Mouse (Mus musculus): Measurements from ENCODE around the gene Nt5dc3. TPM values are rescaled to one million over a fixed set of nuclear protein-coding genes. Genes with fewer than 3 reads are reported as not detected.

Nt5dc3 gene
- total RNA-seq, 2 experiments from 2014 or later = 1.1 to 4.6 TPM

- ATAC-seq (replicated peaks; ENCODE audit: low FRiP score, poor library complexity, severe bottlenecking) = no peak; the same call in 1 of the 2 replicates
Measured at GRCm38 (mm10) chr10:86777614-86778319, 1.0 kb upstream of the Nt5dc3 start.

- ATAC-seq (replicated peaks; ENCODE audit: low FRiP score, poor library complexity, severe bottlenecking) = peak; percentile 16; the same call in 1 of the 2 replicates
Measured at GRCm38 (mm10) chr10:86779117-86779755, 431 bp downstream of the Nt5dc3 start.

GRCm38 (mm10) chr10:86779816-86780500 lies 1.2 kb downstream of the Nt5dc3 start:
- no peak for ATAC-seq (replicated peaks; ENCODE audit: low FRiP score, poor library complexity, severe bottlenecking)

- no peak for ATAC-seq (replicated peaks; ENCODE audit: low FRiP score, poor library complexity, severe bottlenecking)
Measured at GRCm38 (mm10) chr10:86781641-86782040, 2.8 kb downstream of the Nt5dc3 start.

GRCm38 (mm10) chr10:86782656-86783055 lies 3.9 kb downstream of the Nt5dc3 start:
- ATAC-seq (replicated peaks; ENCODE audit: low FRiP score, poor library complexity, severe bottlenecking) = no peak

- ATAC-seq (replicated peaks; ENCODE audit: low FRiP score, poor library complexity, severe bottlenecking) = no peak
Measured at GRCm38 (mm10) chr10:86783561-86783960, 4.8 kb downstream of the Nt5dc3 start.

- no peak for ATAC-seq (replicated peaks; ENCODE audit: low FRiP score, poor library complexity, severe bottlenecking)
Measured at GRCm38 (mm10) chr10:86784126-86784675, 5.4 kb downstream of the Nt5dc3 start.

- ATAC-seq (replicated peaks; ENCODE audit: low FRiP score, poor library complexity, severe bottlenecking) = no peak
Measured at GRCm38 (mm10) chr10:86785396-86785795, 6.6 kb downstream of the Nt5dc3 start.

- no peak for ATAC-seq (replicated peaks; ENCODE audit: low FRiP score, poor library complexity, severe bottlenecking)
Measured at GRCm38 (mm10) chr10:86786083-86786482, 7.3 kb downstream of the Nt5dc3 start.

- ATAC-seq (replicated peaks; ENCODE audit: low FRiP score, poor library complexity, severe bottlenecking) = no peak
Measured at GRCm38 (mm10) chr10:86788193-86788592, 9.4 kb downstream of the Nt5dc3 start.

- ATAC-seq (replicated peaks; ENCODE audit: low FRiP score, poor library complexity, severe bottlenecking) = no peak
Measured at GRCm38 (mm10) chr10:86789146-86789672, 10.4 kb downstream of the Nt5dc3 start.

- ATAC-seq (replicated peaks; ENCODE audit: low FRiP score, poor library complexity, severe bottlenecking) = no peak
Measured at GRCm38 (mm10) chr10:86791507-86792184, 12.8 kb downstream of the Nt5dc3 start.

- ATAC-seq (replicated peaks; ENCODE audit: low FRiP score, poor library complexity, severe bottlenecking) = no peak
Measured at GRCm38 (mm10) chr10:86793509-86793951, 14.7 kb downstream of the Nt5dc3 start.

GRCm38 (mm10) chr10:86794196-86794595 lies 15.4 kb downstream of the Nt5dc3 start:
- no peak for ATAC-seq (replicated peaks; ENCODE audit: low FRiP score, poor library complexity, severe bottlenecking)

- ATAC-seq (replicated peaks; ENCODE audit: low FRiP score, poor library complexity, severe bottlenecking) = no peak
Measured at GRCm38 (mm10) chr10:86794794-86795535, 16.2 kb downstream of the Nt5dc3 start.

- ATAC-seq (replicated peaks; ENCODE audit: low FRiP score, poor library complexity, severe bottlenecking) = no peak
Measured at GRCm38 (mm10) chr10:86796073-86796741, 17.4 kb downstream of the Nt5dc3 start.

- ATAC-seq (replicated peaks; ENCODE audit: low FRiP score, poor library complexity, severe bottlenecking) = no peak
Measured at GRCm38 (mm10) chr10:86807362-86807761, 28.6 kb downstream of the Nt5dc3 start.

GRCm38 (mm10) chr10:86808013-86808758 lies 29.4 kb downstream of the Nt5dc3 start:
- ATAC-seq (replicated peaks; ENCODE audit: low FRiP score, poor library complexity, severe bottlenecking) = no peak

Measured in erythroid progenitor cell, adult 5-6 weeks (primary cell).